Mouse (Mus musculus) E14TG2a.4 (cell line): ENCODE measurements at regions not wholly inside any gene's neighbourhood (a gene's known extent, or its start where the extent isn't known, plus 50 kb on each side); places are given as distances from the start of the nearest gene placed in this dataset.

Experiments used
- H3K27me3 ChIP-seq: 2 replicates; pipeline ENCODE4 v1.6.1; 2014; ENCODE audit warnings: low read length, control low read depth; ENCODE audit not compliant: insufficient read depth
- H3K36me3 ChIP-seq: 2 replicates; pipeline ENCODE4 v1.6.1; 2014; ENCODE audit warnings: low read length, control low read depth; ENCODE audit not compliant: insufficient read depth
- H3K4me1 ChIP-seq: replicated peaks from 2 replicates; pipeline ENCODE4 v1.6.1; 2014; ENCODE audit warnings: low read depth, low read length, control low read depth
- H3K4me3 ChIP-seq: replicated peaks from 2 replicates; pipeline ENCODE4 v1.5.1; 2014; ENCODE audit warnings: mild to moderate bottlenecking, low read length
- H3K9me3 ChIP-seq: 2 replicates; pipeline ENCODE4 v1.6.1; 2014; ENCODE audit warnings: low read length, control low read depth
- CTCF ChIP-seq: conservative IDR thresholded peaks from 2 replicates; pipeline ENCODE4 v1.5.1; 2014; ENCODE audit warnings: low read length
- NANOG ChIP-seq: IDR thresholded peaks from 2 replicates; pipeline ENCODE4 v1.6.1; 2014; ENCODE audit warnings: borderline replicate concordance, low read length, mixed read lengths
- POU5F1 ChIP-seq: IDR thresholded peaks from 2 replicates; pipeline ENCODE4 v1.6.1; 2014; ENCODE audit warnings: low read length, borderline replicate concordance

GRCm38 (mm10) chr6:148647423-148648390, 183.6 kb downstream of the Ipo8 start:
- Histone ChIP-seq H3K27me3 (no peaks in the 10 kb centered on the region), H3K36me3 (no peaks in the 10 kb centered on the region), H3K4me1 (peaks cover 6% of the 10 kb centered on the region; the same call in 1 of the 2 replicates), H3K4me3 (no peak overlapping the region), H3K9me3 (peaks cover 4% of the 10 kb centered on the region; the same call in 1 of the 2 replicates)
- no peak for TF ChIP-seq POU5F1
- TF ChIP-seq CTCF, result no peak
- no peak for TF ChIP-seq NANOG

DNA sequence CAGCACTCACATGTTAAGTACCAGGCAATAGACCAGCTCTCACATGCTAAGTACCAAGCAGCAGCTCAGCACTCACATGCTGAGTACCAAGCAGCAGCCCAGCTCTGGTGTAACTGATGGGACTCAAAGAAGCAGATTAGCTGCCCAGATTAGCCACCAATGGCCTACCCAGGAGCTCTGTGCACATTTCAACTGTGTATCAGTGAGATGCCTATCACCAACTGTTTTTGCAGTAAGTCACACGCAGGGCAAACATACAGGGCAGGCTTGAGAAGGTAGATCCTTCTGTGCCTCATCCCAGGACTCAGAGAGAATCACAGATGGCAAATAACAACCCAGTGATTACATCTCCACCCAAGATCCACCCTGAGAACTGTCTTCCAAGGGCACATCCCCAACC, 190.7 kb downstream of the Ipo8 start:
- Histone ChIP-seq H3K27me3 (no peaks in the 10 kb centered on the region), H3K4me3 (no peak overlapping the region), H3K4me1 (peaks cover 9% of the 10 kb centered on the region), H3K36me3 (no peaks in the 10 kb centered on the region), H3K9me3 (peaks cover 4% of the 10 kb centered on the region; the same call in 1 of the 2 replicates)
- TF ChIP-seq POU5F1, result no peak
- no peak for TF ChIP-seq CTCF
- no peak for TF ChIP-seq NANOG

- no peaks in the 10 kb centered on the region for H3K9me3 ChIP-seq
- H3K4me1 ChIP-seq, result no peaks in the 10 kb centered on the region
- H3K36me3 ChIP-seq, result no peaks in the 10 kb centered on the region
- no peaks in the 10 kb centered on the region for H3K27me3 ChIP-seq
- H3K4me3 ChIP-seq, result no peak overlapping the region
- TF ChIP-seq CTCF (no peak), NANOG (no peak), POU5F1 (no peak)
Observed at GRCm38 (mm10) chr6:148634148-148634547, 190.0 kb upstream of the Tmtc1 start.

DNA sequence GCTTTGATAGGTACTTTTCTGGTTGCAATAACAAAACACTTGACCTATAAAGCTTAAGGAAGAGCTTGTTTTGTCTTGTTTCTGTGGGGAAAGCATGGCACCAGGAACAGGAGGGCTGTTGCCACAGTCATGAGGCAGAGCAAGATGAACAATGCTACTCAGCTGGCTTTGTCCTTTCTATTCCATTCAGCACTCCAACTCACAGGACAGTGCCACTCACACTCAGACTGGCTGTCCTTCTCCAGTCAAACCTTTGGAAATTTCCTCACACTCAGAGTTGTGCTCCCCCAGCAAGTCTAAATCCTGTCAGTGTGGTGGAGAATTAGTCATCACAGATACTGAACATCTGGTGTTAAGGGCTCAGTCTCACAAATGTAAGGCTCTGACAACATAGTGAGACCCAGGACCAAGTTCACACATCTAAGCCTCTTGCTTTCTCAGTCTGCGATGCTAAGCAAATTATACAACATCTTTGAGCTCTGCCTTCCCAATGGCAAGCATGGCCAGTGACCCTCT, 183.0 kb upstream of the Tmtc1 start:
- H3K4me3 ChIP-seq, result no peak overlapping the region
- TF ChIP-seq NANOG (no peak), POU5F1 (no peak), CTCF (no peak)
- no peaks in the 10 kb centered on the region for H3K9me3 ChIP-seq
- no peaks in the 10 kb centered on the region for H3K27me3 ChIP-seq
- H3K36me3 ChIP-seq, result no peaks in the 10 kb centered on the region
- H3K4me1 ChIP-seq, result no peaks in the 10 kb centered on the region

- Histone ChIP-seq H3K36me3 (no peaks in the 10 kb centered on the region), H3K4me1 (no peaks in the 10 kb centered on the region), H3K9me3 (no peaks in the 10 kb centered on the region), H3K27me3 (no peaks in the 10 kb centered on the region), H3K4me3 (no peak overlapping the region)
- TF ChIP-seq NANOG (no peak), CTCF (no peak), POU5F1 (no peak)
Observed at GRCm38 (mm10) chr6:148623119-148623770, 179.1 kb upstream of the Tmtc1 start.

DNA sequence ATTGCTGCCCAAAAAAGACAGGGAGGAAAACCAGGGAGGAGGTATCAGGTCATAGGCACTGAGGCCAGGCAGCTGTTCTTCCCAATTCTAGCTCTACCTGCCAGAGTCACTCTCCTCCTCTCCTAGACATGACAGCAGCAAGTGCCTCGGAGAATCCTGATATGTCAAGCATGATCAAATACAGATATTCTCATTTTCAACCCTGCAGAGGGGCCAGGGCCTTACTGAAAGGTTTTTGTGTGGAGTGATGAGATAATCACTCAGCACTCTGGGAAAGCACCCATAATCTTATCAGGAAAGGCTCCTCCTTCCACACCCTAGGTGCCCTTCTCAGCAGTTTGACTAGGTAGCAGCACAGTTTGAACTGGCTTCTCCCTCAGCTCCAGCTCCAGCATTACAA, 175.8 kb upstream of the Tmtc1 start:
- TF ChIP-seq NANOG, result no peak
- TF ChIP-seq POU5F1, result no peak
- no peak for TF ChIP-seq CTCF
- Histone ChIP-seq H3K4me1 (no peaks in the 10 kb centered on the region), H3K4me3 (no peak overlapping the region), H3K9me3 (no peaks in the 10 kb centered on the region), H3K36me3 (no peaks in the 10 kb centered on the region), H3K27me3 (no peaks in the 10 kb centered on the region)

DNA sequence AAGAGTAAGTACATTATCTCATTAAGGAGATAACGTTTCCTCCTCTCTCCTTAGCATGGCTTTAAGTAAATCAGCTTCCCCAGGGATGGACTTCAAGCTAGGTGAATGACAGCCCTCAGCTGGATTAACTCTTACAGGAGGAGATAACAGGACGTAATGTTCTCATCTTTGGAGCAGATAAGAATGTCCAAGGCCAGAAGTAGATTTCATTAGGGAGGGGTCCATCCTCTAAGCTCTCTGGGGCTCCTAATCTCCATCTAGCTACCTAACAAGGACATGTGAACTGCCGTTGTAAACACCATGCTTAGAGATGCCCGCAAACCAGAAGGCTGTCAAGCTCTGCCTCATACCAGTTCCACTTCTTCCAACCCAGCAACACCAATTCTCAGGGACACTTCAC, 171.7 kb upstream of the Tmtc1 start:
- Histone ChIP-seq H3K36me3 (no peaks in the 10 kb centered on the region), H3K4me1 (no peaks in the 10 kb centered on the region), H3K4me3 (no peak overlapping the region), H3K27me3 (no peaks in the 10 kb centered on the region), H3K9me3 (no peaks in the 10 kb centered on the region)
- TF ChIP-seq CTCF (no peak), POU5F1 (no peak), NANOG (no peak)

- H3K4me1 ChIP-seq, result no peaks in the 10 kb centered on the region
- TF ChIP-seq NANOG, result no peak
- no peak for TF ChIP-seq CTCF
- TF ChIP-seq POU5F1, result no peak
- H3K9me3 ChIP-seq, result no peaks in the 10 kb centered on the region
- H3K27me3 ChIP-seq, result no peaks in the 10 kb centered on the region
- H3K4me3 ChIP-seq, result no peak overlapping the region
- no peaks in the 10 kb centered on the region for H3K36me3 ChIP-seq
Observed at GRCm38 (mm10) chr6:148615442-148615841, 171.3 kb upstream of the Tmtc1 start.
